Mouse (Mus musculus) erythroblast, embryonic 14.5 days (primary cell): ENCODE measurements around the gene Dnajb14. TPM values are rescaled to one million over a fixed set of nuclear protein-coding genes. Genes with fewer than 3 reads are reported as not detected.
"Not testable (repeated sequence)": the region's sequence is repeated elsewhere in the genome, so short reads cannot be mapped to it uniquely, and the experiment has no call there.

Source experiments
- H3K27me3 ChIP-seq: 2 replicates; pipeline ENCODE4 v1.6.1; 2012; ENCODE audit warnings: inconsistent platforms; ENCODE audit not compliant: control insufficient read depth
- H3K36me3 ChIP-seq: 2 replicates; pipeline ENCODE4 v1.6.1; 2012; ENCODE audit warnings: mild to moderate bottlenecking, inconsistent platforms; ENCODE audit not compliant: control insufficient read depth
- H3K4me1 ChIP-seq: 2 replicates; pipeline ENCODE4 v1.6.1; 2012; ENCODE audit warnings: inconsistent platforms; ENCODE audit not compliant: control insufficient read depth
- H3K4me3 ChIP-seq: replicated peaks from 2 replicates; pipeline ENCODE3; 2012; ENCODE audit warnings: moderate library complexity, mild to moderate bottlenecking, inconsistent platforms
- H3K9me3 ChIP-seq: 2 replicates; pipeline ENCODE4 v1.6.1; 2012; ENCODE audit warnings: low read length, inconsistent platforms, mixed read lengths; ENCODE audit not compliant: control insufficient read depth
- GATA1 ChIP-seq: IDR thresholded peaks from 2 replicates; pipeline ENCODE4 v1.6.1; 2012; ENCODE audit warnings: low read length, inconsistent platforms, mixed read lengths
- TAL1 ChIP-seq: IDR thresholded peaks from 3 replicates; pipeline ENCODE4 v1.6.1; 2012; ENCODE audit warnings: low read length, inconsistent platforms, mixed read lengths
- polyA plus RNA-seq: library from polyadenylated mRNA; stranded (reverse); fragments of >175 nt; gene quantifications from 2 replicates; pipeline ENCODE4 v1.2.3, GENCODE M21; 2012

Dnajb14 gene
- polyA plus RNA-seq, 1 experiment, result 0.11 TPM

DNA sequence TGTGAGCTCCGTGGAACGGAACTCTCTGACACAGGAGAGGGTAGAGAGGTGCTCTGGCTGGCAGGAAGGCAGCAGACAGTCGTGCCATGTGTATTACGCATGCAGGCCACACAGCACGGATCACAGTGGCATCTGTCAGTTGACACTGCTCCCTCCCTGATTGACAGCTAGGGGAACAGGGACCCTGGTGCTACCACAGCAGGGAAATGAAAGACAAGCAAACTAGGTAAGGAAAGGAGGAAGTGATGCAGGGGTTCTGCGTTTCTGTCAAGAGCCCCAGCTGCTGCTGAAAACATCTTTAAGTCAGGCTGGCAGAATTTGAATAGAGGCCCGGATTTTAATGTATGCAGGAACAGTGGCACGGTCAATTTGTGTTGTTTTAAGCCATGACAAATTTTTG lies 96.0 kb downstream of the Dnajb14 start:
- peaks cover 53% of the 10 kb centered on the region for H3K4me1 ChIP-seq
- H3K9me3 ChIP-seq, result no peaks in the 10 kb centered on the region
- H3K27me3 ChIP-seq, result no peaks in the 10 kb centered on the region
- no peak overlapping the region for H3K4me3 ChIP-seq
- no peak for TF ChIP-seq TAL1
- TF ChIP-seq GATA1, result no peak
- peaks cover 56% of the 10 kb centered on the region for H3K36me3 ChIP-seq

DNA sequence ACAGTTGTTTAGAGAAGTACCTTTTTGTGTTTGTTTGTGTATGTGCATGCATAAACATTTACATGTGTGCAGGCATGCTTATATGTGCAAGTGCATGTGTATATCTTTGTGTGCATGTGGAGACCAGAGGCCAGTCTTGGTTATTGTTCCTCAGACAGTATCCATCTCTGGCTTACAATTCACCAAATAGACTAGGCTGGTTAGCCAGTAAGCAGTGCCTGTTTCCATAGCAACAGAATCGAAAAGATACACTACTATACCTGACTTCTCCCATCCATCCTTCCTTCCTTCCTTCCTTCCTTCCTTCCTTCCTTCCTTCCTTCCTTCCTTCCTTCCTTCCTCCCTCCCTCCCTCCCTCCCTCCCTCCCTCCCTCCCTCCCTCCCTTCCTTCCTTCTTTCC lies 96.5 kb downstream of the Dnajb14 start:
- H3K4me3 ChIP-seq, H3K27me3 ChIP-seq, H3K9me3 ChIP-seq: not testable (repeated sequence)
- peaks cover 56% of the 10 kb centered on the region for H3K36me3 ChIP-seq
- peaks cover 57% of the 10 kb centered on the region for H3K4me1 ChIP-seq

Other genes starting within 250 kb of the Dnajb14 start
- not detected in 2 replicates for gene Ddit4l, start 246.1 kb upstream of the Dnajb14 start, polyA plus RNA-seq
- gene Gm21962, start 196.2 kb upstream of the Dnajb14 start, polyA plus RNA-seq, result not detected in 2 replicates
- gene H2afz, start 3.2 kb upstream of the Dnajb14 start, polyA plus RNA-seq, result 289 and 384 TPM in 2 replicates
- gene Lamtor3, start 50.8 kb downstream of the Dnajb14 start, polyA plus RNA-seq, result 1.8 and 2.7 TPM in 2 replicates
- gene Dapp1, start 113.9 kb downstream of the Dnajb14 start, polyA plus RNA-seq, result 0.18 and 0.29 TPM in 2 replicates
- not detected in 2 replicates for gene 1110002E22Rik, start 197.4 kb downstream of the Dnajb14 start, polyA plus RNA-seq
- gene Gm5105, start 199.7 kb downstream of the Dnajb14 start, polyA plus RNA-seq, result not detected in 2 replicates